Mouse (Mus musculus): ENCODE data around the gene Ereg.

The Ereg gene

DNA sequence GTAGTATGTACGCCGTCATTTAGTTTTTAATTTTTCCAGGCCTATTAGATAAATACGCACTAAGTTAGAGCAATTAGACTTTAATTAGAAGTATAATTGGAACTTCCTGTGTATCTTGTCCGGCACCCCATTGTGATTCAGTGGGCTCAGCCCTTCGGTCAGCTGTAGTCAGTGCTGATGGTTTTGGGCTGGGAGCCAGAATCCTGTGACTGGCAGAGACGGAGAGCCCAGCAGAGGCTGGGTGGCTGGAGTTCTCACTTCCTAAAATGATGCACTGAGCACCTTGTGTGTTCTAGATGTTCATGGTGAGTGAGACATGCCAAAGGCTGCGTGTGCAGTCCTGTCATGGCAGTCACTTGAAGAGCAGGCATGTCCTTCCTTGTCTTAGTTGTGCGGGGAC is 36.6 kb downstream of the Ereg start:
- in situ Hi-C loops (cut with MboI) = no loop called here

DNA sequence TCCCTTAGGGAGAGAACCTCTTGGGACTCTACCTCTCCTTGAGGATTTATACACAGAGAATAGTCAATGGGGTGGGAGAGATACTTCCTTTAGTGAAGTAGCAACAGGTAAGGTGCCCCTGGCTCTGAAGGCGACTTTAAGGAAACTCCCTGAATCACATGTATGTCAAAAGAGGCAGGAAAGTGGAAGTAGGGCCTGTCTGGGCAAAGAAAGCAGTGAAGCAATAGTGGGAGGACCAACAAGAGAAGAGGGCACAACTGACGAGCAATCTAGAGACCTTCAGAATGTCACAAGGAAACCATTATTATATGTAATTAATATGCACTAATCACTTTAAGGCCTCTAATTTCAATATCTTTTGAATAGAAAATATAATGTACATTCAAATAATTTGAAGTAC is 39.5 kb downstream of the Ereg start:
- in situ Hi-C loops (cut with MboI) = no loop called here

DNA sequence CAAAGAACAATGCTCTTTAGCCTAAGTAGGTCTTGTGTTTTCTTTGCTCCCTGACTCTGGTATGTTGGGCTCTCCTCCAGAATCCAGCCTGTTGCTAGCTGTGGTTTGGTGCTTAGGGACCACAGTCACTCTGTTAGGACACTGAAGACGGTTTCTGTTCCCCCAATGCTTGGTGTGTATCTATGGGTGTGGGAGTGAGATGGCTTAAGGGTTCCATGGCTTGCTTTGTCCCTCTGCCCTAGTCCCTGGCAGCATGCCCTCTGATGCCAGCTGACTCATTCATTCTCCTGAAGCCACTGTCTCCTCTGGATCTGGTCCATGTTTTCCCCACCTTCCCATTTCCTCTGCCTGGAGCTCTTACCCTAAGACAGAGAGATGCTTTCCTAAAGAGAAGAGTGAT is 40.2 kb downstream of the Ereg start:
- in situ Hi-C loops (cut with MboI) = no loop called here

DNA sequence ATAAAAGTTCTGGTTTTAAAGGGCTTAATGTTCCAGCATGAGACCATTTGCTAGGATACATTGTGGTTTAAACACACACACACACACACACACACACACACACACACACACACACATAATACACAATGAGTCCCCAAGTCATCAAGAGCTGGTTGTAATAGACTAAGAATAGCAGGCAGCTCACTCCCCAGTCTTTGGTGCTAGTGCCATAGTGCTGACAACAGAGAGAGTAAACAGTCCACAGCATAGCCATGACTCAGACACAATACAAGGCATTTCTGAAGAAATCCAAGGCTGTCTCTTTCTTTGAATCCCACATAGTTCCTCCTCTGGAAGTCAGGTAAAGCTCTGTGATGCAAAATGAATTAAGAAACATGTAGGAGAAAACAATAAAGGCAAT is 44.2 kb downstream of the Ereg start:
- in situ Hi-C loops (cut with MboI) = no loop called here

DNA sequence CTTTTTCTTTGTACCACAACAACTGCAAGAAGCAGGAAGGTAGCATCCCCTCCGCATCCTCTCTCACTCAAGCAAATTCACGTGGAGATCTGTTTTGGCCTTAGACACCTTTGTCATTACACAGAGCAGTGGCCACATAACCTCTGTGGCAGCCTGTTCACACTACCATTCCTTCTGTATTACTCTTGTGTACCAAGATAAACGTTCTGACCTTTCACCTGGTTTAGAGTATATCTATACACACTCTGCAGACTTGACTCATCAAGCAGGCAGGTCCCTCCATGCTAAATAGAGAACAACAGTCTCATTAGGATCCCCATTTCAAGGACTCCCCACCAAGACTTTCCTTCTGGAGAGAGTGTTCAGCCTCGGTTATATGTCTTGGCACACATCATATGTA is 49.0 kb downstream of the Ereg start:
- in situ Hi-C loops (cut with MboI) = no loop called here

DNA sequence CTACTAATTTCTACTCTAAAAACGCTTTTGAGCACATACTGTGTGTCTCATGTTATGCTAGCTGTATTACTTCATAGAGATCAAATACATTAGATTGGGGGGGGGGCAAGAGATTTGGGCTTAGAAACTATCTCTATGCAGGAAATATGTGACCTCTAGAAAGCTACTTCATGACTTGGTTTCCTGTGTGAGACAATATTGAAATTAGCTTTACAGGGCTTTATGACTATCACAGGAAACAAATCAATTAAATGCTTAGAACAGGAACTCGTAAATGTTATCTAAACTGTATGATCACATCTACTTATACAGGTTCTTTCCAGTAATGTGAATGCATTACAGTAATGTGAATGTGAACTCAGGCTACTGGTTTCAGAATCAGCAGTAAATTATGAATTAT is 49.7 kb downstream of the Ereg start:
- in situ Hi-C loops (cut with MboI) = no loop called here

DNA sequence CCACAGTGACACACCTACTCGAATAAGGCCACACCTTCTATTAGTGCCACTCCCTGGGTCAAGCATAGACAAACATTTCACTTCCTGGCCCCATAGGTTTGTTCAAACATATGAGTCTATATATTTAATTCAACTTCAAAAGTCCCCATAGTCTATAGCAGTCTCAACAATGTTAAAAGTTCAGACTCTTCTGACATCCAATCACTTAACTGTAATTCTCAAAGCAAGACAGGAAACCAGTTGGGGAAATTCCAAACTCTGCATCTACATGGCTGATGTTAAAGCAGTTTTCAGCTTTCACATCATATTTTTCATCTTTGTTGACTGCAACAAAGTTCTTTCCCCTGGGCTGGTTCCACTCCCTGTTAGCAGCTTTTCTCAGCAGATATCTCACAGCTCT is 52.2 kb downstream of the Ereg start:
- in situ Hi-C loops (cut with MboI) = no loop called here

DNA sequence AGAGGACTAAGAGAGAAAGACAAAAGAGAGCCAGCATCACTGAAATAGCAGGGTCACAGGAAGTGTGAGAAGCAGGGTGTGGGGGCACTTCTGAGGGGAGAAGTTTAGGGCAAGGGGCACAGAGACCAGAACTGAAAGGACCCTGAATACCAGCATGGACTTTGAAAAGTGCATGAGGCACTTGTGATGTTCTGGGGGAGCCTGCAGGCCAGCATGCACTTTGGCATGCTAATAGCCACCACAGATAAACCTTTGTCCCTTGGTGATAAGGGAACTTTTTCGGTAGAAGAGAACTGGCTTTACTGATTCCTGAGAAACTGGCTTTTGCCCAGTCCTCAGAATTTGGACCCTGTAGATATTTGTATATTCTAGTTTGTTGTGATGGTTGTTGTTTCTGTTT is 60.5 kb downstream of the Ereg start:
- in situ Hi-C loops (cut with MboI) = no loop called here

DNA sequence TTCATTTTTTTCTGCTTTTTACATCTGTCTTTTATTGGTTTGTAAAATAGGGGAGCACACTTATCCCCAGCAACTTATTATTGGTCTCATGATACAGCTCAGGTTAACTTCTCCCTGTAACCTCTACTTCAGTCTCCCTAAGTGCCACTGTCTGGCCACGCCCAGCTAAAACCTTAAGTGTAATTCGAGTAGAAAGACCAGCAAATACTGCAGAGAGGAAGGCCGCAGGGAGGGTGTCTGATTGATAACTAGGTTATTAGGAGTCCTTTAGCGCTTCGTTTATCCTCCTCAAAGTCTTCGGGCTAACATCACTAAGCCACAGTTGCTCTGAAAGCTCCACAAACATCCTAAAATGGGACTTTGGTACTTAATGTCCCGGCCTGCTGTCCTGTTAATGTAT is 64.5 kb downstream of the Ereg start:
- in situ Hi-C loops (cut with MboI) = no loop called here

DNA sequence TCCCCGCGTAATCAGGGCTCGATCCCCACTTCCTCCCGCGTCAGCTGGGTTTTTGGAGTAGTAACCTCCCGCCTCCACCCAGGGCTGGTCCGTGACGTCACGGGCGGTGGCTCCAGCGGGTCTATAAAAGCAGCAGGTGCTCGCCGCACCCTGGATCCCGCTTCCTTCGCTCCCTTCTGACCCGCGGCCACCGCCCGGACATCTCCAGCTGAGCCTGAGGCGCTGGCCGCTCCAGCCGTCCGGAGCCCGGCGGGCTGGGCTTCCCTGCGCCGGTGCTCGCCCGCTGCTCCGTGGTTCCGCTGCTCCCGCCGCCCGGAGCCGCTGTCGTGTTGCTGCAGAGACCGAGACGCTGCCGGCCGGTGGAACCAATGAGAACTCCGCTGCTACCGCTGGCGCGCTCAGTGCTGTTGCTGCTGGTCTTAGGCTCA is 65.0 kb downstream of the Ereg start, which contains the start of gene Areg:
Gene Areg (plus strand): TSS at position 154 of the 428 bp plus-strand sequence.
- in situ Hi-C loops (cut with MboI) = no loop called here

DNA sequence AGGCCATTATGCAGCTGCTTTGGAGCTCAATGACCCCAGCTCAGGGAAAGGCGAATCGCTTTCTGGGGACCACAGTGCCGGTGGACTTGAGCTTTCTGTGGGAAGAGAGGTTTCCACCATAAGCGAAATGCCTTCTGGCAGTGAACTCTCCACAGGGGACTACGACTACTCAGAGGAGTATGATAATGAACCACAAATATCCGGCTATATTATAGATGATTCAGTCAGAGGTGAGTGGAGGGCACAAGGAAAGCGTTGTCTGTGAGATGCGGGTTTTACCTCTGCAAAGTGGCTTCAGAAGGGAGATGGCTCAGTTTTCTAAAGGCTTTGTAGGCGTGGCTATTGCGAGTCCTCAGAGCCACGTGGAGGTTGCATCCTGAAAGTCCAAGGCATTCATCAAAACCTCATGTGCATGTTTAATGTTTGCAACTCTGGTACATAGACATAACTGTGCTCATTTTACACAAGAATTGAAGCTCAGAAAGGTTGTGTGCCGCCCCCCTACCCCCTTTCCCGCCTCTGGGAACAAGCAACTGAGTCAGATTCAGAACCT is 66.5 kb downstream of the Ereg start:
- in situ Hi-C loops (cut with MboI) = no loop called here

Data from mature B cell (primary cell).